Mouse (Mus musculus) liver, adult 2 months (tissue): ENCODE data around the gene Sipa1l3.

Experiments used
- CTCF ChIP-seq: fragments of 200-500 bp; IDR thresholded peaks from 2 replicates; pipeline ENCODE4 v1.5.1; 2011; ENCODE audit warnings: low read depth, low read length, control low read depth
- POLR2A ChIP-seq: fragments of 200-500 bp; IDR thresholded peaks from 2 replicates; pipeline ENCODE4 v1.6.1; 2011; ENCODE audit warnings: low read length, control low read depth; ENCODE audit not compliant: insufficient read depth; ENCODE audit errors: extremely low read depth

DNA sequence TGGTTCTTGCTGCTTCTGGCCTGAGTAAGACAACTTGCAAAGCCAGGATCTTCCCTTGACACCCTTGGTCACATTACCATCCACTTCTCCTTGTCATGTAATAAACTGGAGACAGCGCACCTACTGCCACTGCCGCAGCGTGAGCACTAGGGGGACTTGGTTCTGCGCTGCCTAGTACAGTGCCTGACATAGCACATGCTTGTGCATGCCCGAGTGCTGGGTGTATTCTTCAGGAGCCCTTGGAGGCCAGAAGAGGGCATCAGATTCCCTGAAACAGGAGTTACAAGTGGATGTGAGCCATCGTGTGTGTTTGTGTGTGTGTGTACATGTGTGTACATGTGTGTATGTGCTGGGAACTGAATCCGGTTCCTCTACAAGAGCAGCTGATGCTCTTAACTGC is 231.0 kb downstream of the Sipa1l3 start:
- TF ChIP-seq POLR2A (no peak), CTCF (no peak)
